Mouse (Mus musculus) layer of hippocampus, postnatal 36 days (tissue): ENCODE measurements around the gene Dyrk4. TPM values are rescaled to one million over a fixed set of nuclear protein-coding genes. Genes with fewer than 3 reads are reported as not detected.
A peak's percentile ranks its signal among the peaks of the same experiment; 100 is the strongest.

Experiments used
- DNase-seq, 2 experiments: peaks; one replicate each; pipeline ENCODE4 v3.0.0; 2022
- total RNA-seq, 2 experiments: library from RNA; stranded (reverse); gene quantifications; 2 replicates each; pipeline ENCODE4 v1.2.3; 2021

The Dyrk4 gene
- total RNA-seq, result under 1 TPM; 0.18 to 0.32 TPM

- peak in 1 of 2 experiments; percentile 11 for DNase-seq
Measured at GRCm38 (mm10) chr6:126921111-126921881, at the start of gene Dyrk4. Gene Dyrk4, minus strand, starts transcription at chr6:126921839.

GRCm38 (mm10) chr6:126966241-126967026 is 44.8 kb upstream of the Dyrk4 start:
- no peak for DNase-seq

DNA sequence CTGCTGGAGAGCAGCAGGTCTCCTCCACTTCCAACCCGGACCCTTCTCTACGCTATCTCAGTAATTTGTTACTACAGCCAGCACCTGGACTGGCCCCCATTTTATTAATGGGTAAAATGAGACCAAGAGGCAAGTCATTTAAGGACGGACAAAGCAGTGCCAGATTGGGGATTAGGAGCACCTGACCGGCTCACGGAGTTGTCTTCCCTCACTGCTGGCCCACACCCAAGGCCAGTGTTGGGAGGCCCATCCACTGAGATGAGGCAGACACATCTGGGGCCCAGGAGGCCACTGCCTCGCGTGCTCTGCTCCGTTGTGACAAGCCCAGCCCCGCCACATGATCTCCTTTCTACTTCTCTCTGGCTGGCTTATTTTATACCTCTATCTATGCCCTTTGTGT is 41.8 kb upstream of the Dyrk4 start:
- no peak for DNase-seq

DNA sequence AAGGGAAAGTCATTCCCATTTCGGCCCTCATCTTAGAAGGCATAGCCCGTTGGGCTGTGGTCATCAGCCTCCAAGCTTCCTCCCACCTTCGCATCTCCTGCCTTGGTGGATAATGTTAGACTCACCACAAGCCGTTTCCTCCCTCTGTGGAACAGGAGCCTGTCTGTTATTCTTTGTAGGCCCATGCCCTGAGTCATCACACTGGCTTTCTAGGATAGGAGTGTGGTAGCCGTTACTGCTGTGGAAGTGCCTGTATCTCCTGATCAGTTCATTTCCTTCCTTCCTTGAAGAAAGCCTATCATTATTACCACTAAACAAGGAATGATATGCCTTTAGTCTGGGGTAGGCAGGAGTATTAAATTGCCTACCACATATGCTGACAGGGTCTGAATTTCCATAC is 41.1 kb upstream of the Dyrk4 start:
- no peak for DNase-seq

GRCm38 (mm10) chr6:126961371-126962018 is 39.9 kb upstream of the Dyrk4 start:
- DNase-seq, result no peak

- DNase-seq, result peak; percentile 52 to 58
Measured at GRCm38 (mm10) chr6:126955734-126956133, 34.1 kb upstream of the Dyrk4 start.

DNA sequence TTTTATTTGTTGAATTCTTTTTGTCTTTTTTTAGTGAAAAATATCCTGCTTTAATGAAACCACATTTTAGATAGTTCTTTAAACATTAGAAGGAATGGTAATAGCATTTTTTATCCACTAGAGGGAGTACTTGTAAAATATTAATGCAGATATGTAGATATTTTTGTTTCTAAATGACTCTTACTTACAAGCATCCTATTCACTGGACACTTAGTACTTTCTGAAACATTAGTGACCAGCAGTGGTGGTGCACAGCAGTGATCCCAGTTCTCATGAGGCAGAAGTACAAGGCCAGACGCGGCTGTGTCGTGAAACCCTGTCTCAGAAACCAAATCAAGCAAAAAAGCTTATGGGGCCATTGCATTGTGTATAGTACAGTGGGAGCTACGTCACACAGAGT is 26.7 kb upstream of the Dyrk4 start:
- DNase-seq, result no peak

- no peak for DNase-seq
Measured at GRCm38 (mm10) chr6:126940451-126940850, 18.8 kb upstream of the Dyrk4 start.

GRCm38 (mm10) chr6:126939487-126940171 is 18.0 kb upstream of the Dyrk4 start, which contains the start of the genes Rad51ap1 and D6Wsu163e:
Gene Rad51ap1, minus strand, starts transcription at chr6:126939587.
Gene D6Wsu163e, plus strand, starts transcription at chr6:126939962.
- DNase-seq, result peak; percentile 94 to 96

DNA sequence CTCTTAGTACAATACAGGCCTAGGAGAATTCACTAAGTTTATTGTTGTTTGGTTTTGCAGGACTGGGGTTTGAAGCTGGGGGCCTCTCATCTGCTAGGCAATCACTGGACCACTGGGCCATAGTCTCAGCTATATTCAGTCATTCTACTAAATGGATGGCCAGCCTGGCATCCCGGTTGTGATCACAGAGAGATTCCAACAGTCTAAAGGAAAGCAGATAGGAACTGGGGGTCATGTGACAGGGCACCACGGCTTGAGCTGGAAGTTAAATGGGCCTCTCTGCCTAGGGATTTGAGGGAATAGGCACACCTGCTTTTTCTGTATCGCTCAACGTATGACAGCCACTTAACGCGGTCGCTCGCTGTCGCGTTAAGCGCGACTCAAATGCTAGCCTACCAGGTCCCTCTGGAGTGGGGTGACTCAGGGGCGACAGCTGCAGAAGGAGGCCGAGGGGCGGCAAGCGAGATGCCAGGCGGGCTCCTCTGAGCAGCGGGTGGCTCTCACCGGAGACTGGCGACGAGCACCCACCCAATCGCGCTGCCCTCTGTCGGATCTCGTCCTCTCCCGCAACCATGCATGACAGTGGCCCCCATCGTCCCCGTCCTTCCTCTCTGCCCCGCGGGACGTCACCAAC is 17.3 kb upstream of the Dyrk4 start:
- no peak for DNase-seq

DNA sequence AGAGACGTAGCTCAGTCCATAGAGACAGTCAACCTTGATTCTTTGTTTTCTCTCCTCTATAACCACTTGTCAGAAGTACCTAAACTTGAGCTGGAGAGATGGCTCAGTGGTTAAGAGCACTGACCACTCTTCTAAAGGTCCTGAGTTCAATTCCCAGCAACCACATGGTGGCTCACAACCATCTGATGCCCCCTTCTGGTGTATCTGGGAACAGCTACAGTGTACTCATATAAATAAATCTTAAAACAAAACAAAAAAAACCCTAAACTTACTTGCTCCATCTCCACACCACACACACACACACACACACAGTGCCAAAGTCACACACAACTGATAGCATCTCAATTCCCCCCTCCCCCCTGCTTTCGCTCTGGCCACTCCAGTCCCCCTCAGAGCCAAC is 16.4 kb upstream of the Dyrk4 start:
- DNase-seq, result no peak

DNA sequence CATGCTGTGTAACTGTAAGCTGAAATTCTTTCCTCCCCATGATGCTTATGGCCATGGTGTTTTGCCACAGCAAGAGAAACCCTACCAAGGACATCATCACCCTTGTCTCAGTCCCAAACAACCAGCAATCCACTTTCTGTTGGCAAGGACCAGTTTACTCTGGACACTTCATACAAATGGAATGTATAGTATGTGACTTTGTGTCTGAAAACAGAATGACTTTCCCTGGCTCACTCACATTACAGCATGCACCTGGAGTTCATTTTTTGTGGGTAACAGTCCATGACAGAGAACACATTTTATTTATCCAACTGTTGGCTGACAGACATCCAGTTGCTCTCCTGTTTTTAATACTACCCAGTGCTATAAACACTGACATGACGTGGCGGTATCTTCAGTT is 11.3 kb upstream of the Dyrk4 start:
- DNase-seq, result no peak

DNA sequence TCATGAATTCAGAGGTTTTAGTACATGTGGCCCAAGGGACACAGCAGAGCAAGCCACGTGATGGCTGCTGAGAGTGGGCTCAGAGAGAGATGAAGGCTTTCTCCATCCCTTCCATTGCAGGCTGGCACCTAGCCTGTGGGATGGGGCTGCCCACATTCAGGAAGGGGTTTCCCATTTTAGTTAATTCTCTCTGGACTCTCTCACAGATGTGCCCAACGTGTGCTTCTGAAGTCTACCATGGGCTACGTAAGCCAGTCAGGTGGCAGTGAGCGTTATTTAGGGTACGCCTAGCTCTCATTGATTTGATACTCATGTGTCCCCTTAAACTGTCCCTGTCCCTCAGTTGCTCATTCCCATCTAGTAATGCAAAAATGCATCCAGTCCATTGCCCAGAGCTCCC is 6.7 kb downstream of the Dyrk4 start:
- DNase-seq, result no peak

GRCm38 (mm10) chr6:126910727-126911126 is 10.9 kb downstream of the Dyrk4 start:
- no peak for DNase-seq

GRCm38 (mm10) chr6:126907876-126908275 is 13.8 kb downstream of the Dyrk4 start:
- DNase-seq, result no peak

DNA sequence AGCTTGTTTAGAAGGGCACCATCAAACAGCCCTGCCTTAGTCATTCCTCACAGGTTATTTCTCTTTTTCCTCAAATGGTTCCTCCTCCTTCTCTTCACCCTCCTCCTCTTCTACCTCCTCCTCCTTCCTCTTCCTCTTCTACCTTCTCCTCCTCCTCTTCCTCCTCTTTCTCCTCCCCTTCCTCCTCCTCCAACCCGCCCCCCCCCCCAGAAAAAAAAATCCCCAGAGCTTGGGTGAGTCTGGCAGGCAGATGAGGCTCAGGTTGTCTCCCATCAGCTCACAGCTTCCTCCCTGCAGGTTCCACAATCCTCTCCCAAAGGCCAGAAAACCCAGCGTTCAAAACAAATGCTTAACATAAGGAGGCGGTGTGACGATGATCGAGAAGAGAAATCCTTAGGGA is 14.3 kb downstream of the Dyrk4 start:
- DNase-seq, result no peak

DNA sequence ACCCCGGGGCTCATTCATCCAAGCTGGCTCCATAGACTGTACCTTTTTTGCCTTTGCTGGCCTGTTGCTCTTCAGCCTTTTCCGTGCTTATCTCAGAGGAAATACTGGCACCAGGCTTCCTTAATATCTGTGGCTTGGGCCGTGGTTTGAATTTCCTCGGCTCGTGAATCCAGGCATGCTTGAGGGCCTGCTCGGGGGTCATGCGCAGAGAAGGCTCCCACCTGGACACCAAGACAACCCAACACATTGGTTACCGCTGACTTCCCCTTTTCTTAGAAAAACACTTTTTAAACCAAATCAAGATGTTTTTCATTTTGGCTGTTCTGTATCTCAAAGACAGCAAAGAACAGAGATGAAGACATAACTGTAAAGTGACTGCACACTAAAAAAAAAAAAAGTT is 44.5 kb downstream of the Dyrk4 start:
- no peak for DNase-seq

GRCm38 (mm10) chr6:126852881-126853280 is 68.8 kb downstream of the Dyrk4 start, which contains the start of gene Akap3:
Gene Akap3, plus strand, starts transcription at chr6:126853098.
- no peak for DNase-seq

GRCm38 (mm10) chr6:126848712-126849704 is 72.6 kb downstream of the Dyrk4 start, which contains the start of gene Ndufa9:
Gene Ndufa9, minus strand, starts transcription at chr6:126849136.
- DNase-seq, result peak; percentile 93

- DNase-seq, result no peak
Measured at GRCm38 (mm10) chr6:126836628-126837027, 85.0 kb downstream of the Dyrk4 start.
